Mouse (Mus musculus): ENCODE data around the gene Amotl1.

DNA sequence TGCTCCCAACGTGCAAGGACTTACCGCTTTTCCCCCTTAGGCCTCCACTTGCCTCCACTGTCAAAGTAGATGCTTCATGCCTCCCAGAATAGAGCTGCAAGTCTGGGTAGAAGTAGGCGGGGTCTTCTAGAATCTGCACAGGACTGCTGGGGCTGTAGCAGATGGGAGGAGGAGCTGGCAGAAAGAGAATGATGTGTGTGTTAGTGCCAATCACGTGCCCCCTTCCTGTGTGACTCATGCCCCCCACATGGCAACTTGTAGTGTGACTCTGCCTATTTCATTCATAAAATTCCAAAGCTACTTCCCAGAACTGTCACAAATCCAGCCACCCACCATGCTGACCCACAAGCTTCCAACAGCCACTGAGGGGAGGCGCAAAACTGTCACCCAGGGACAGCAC lies 48.4 kb downstream of the Amotl1 start:
- TF ChIP-seq GATA1 (IDR thresholded peaks at IDR 0.05; ENCODE audit: borderline replicate concordance, low read length) (no peak), FLI1 (IDR thresholded peaks at IDR 0.05; ENCODE audit: low read length) (no peak)
